Mouse (Mus musculus): Measurements from ENCODE around the gene Rnf167.

Gene Rnf167

DNA sequence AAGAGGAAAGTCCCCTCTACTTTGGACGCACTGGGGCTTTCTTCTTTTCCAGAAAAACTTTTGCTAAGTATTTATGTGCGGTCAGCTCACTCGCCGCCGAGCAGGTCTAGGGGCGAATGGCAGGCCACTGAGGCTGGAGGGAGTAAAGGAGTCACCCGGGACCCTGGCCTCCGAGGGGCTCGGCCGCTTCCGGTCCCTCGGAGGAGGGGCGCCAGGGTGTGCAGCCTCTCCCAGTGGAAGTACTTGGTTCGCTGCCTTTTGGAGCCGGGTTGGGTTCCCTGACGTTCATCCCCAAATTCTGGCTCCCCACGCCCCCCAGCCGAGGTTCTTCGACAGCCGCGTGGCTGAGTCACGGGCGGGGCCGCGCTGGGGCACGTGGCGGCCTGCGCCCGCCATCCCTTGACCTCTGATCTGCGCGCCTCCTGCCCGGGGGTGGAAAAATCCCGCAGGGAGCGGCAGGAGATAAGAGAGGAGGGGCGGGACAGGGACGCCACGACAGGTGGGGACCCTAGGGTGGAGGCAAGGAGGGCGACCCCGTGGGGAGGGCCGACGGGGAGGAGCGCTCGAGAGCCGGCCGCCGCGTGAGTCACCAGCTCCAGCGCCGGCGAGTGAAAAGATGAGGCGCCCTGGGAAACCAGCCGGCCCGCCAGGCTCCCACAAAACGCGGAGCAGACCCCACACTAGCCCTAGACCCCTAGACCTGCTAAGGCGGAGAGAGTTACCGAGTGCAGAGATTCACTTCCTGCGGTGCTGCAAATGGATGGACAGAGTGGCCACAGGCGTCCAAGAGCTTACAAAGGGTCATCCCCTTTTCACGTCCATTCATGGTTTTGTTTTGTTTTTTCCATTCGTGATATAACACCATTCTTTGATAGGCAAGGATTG, 8.8 kb downstream of the Rnf167 start:
- peak; percentile 79 for DNase-seq

DNA sequence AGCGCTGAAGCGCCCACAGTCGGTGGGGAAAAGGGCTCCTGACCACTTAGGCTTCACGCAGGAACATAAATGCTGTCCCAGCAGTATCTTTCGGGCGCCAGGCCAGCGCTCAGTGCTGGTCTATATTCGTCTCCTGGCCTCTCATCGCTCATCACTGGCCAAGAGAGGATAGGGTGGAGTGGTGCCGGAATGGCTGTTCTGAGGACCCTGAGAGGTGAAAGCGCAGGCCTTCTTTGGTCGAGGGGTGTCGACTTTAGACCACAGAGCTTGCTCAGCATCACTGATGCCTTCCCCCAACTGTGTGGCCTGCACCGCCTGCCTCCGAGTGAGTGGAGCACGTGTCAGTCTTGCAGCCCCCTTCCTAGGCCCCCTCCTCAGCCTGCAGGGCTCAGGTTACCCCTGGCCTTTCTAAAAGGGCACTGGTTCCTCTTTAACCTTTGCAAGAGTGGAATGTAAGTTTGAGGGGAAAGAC, 9.5 kb downstream of the Rnf167 start:
- DNase-seq, result peak; percentile 22

DNA sequence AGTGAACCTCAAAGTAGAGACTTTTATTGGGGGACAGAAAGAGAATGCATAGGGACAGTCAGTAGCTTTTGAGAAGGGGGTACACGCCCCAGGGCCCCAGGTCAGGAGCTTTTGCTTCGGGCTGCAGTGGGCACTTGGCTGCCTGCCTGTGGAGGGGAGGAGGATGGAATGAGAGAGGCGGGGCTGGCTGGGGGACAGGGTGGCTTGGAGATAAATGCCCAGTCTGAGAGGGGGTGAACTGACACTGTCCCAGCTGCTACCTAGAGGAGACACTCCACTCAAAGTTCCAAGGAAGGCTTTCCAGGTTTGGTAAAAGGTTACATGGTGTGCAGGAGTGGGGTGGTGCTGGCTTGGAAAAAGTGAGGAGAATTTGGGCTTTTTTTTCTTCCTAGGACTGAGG, 9.9 kb downstream of the Rnf167 start, which contains the start of gene Eno3:
Eno3 (plus strand) TSS at position 239 of the 400 bp plus-strand sequence.
- DNase-seq, result no peak

DNA sequence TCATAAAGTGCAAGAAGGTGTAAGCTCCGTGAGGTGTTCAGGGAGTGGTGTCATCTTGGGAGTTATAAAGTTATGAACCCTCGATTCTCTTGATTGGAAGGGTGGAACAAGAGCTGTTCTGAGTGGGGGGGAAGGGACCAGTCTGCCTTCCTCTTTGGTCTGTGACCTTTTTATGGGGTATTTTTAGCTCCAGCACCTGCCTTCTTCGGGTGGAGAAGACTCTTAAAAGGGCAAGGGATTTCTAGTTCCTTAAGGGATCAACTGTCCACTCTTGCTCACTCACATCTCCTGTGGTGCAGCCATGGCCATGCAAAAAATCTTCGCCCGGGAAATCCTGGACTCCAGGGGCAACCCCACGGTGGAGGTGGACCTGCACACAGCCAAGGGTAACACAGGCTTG, 10.5 kb downstream of the Rnf167 start:
- peak; percentile 47 for DNase-seq

DNA sequence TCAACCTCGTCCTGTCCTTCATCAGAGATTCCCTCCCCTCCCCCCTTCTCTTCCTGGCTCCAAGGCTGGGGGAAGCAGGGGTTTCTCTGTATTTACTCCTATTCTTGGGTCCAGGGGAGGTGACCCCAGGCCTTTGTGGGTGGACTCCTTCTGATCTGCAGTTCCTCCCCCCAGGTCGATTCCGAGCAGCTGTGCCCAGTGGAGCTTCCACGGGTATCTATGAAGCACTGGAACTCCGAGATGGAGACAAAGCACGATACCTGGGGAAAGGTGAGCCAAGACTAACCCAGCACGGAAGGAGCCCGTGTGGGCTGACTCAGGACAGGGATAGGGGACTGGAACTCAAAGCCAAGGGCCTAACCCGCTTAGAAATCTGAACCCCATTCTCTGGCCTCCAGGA, 11.0 kb downstream of the Rnf167 start:
- DNase-seq, result no peak

DNA sequence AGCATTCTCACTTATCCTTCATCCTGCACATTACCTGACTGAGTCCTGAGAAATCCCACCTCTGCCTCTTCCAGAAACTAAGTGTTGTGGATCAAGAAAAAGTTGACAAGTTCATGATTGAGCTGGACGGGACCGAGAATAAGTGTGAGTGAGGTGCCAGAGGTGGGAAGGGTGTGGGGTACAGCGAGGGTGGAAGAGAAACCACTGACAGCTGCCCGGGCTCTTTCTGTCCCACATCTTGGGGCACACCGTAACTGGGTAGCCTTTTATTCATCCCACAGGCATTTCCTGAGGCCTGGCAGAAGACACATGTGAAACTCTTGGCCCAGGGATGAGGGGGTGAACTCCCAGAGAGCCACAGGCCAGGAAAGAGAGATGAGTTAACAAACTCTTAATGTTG, 11.5 kb downstream of the Rnf167 start:
- DNase-seq, result no peak

DNA sequence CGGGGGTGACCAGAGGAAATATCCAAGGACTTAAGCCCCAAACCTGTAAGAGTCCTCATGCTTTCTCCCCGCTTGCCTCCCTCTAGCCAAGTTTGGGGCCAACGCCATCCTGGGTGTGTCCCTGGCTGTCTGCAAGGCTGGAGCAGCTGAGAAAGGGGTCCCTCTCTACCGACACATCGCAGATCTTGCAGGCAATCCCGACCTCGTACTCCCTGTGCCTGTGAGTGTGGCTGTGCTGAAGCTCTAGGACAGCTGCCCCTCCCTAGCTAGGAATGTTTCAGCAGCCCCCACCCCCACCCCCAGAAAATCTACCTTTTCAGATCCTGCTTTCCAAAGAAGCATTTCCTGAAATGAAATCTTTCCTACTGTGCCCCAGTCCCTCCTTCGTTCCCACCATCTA, 11.9 kb downstream of the Rnf167 start:
- no peak for DNase-seq

DNA sequence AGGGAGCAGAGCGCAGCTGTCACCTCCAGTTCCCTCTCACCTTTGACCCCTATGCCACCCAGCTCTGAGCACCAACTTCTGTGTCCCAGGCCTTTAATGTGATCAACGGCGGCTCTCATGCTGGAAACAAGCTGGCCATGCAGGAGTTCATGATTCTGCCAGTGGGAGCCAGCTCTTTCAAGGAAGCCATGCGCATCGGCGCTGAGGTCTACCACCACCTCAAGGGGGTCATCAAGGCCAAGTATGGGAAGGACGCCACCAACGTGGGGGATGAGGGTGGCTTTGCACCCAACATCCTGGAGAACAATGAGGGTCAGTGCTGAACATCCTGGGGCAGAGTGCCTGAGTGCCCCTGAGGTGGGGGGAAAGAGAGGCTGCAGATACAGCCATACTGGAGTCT, 13.5 kb downstream of the Rnf167 start:
- no peak for DNase-seq

DNA sequence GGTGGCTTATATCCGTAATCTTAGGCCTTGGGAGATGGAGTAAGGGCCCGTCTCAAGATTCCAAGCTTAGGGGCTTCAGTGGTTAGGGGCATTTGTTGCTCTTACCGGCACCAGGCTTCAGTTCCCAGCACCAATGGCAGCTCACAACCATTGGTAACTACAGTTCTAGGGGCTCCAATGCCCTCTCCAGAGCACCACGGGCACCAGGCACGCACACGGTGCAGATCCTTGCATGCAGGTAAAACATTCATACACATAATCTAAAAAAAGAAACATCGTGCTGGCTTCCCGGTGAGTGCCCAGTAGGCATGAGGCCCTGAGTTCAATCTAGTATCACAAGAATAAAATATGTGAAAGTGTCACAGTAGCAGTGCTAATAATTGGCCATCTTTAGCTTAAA, 16.1 kb downstream of the Rnf167 start:
- DNase-seq, result no peak

DNA sequence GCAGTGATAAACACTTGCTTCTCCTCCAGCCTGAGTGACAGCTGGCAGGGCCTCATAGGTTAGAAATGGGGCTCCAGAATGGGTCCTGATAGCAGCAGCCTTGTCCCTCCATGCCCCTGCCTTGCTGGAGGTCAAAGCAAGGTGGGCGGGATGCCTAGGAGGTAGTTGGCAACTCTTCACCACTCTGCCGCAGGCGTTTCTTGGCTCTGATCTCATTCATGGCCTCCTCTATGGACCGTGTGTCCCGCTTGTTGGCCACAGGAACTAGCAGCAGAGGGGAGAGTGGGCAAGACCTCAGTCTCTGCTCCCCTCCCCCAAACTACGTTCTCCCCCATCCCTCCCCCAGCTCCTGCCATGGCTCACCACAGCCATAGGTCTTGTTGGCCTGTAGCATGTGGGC, 16.9 kb downstream of the Rnf167 start:
- no peak for DNase-seq

DNA sequence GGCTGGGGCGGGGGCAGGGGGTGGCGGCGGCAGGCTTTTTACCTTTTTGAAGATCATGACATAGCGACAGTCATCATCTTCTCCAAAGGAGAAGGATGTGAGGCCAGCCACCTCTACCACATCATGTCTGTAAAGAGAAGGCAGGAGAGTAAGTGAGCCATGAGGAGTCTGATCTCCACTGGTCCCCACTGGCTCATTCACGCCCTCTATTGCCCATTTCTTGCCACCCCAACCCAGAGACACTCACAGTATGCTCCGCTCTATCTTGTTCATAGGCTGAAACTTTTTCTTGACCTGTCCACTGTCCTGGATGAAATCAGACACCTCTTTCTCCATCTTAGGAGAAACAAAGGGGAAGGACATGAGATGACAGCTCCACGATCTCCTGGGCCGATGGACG, 17.7 kb downstream of the Rnf167 start:
- no peak for DNase-seq

DNA sequence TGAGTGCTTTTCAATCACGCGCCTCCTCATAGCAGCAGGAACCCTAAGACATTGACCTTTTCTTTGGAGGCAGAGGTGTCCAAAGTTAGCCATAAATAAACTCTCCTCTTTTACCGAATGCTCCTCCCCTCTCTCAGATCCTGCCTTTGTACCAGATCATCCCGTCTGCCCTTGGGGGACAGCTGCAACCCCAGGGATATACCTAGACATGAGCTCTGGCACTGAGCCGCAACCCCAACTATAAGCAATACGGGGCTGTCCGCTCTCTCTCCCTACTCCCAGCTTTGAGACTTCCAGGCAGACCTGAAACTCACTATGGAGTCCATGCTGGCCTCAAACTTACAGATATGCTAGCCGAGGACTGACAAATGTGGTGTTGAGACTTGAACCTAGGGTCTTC, 19.7 kb downstream of the Rnf167 start:
- no peak for DNase-seq

DNA sequence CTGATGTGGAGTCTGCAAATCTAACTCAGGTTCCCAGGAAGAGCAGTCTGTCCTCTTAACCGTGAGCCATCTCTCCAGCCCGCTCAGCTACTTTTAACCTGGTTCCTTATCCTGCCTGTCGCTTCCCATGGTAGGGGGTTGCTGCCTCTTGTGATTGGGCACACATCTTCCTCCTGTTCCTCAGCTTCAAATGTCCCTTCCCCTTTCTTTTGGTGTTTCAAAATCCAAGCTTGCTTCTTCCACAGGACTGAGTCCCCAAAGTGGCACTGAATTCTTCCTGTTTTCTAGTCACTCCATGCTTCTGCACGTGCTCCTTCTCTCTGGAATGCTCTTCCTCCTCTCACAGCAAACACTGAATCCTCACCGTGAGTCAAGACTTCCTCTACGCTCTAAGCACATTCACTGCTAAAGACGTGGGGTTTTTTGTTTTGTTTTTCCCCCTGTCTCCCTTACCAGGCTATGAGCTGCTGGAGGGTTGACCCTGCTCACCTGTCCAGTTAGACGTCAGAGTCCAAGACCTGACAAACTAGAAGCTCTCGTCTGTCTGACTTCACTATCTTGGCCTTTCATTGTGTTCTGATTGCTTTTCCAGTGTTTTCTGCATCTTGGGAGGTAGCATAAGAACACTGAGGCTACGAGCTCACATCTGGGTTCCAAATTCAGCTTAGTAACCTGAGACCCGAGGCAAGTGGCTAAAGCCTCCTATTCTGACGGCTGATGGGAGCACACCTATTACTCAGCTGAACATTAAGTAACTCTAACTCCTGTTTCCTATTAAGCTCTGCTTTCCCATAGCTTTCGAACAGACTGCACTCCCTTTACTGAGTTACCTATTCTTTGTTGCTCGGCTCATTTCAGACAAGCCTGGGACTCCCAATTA, 20.5 kb downstream of the Rnf167 start:
- no peak for DNase-seq

DNA sequence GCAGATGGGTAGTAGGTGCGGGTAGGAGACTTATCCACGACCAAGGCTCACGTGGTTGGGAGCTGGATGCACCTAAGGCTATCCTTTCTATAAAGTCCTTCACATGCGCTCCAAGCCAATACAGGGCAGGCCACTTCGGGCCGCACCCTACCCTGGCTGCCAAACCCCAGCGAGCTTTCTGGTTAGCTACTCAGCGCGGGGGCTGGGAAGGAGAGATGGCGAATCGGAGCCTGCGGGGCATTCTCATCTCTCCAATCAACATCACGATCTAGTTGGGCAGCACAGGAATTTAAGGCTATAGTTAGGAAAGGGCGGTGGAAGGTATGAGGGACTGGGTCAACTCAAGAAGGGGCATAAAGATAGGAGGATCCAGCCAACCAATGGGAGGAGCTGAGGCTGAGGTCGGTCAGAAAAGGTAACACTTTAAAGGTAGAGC, 21.3 kb downstream of the Rnf167 start:
- DNase-seq, result no peak

DNA sequence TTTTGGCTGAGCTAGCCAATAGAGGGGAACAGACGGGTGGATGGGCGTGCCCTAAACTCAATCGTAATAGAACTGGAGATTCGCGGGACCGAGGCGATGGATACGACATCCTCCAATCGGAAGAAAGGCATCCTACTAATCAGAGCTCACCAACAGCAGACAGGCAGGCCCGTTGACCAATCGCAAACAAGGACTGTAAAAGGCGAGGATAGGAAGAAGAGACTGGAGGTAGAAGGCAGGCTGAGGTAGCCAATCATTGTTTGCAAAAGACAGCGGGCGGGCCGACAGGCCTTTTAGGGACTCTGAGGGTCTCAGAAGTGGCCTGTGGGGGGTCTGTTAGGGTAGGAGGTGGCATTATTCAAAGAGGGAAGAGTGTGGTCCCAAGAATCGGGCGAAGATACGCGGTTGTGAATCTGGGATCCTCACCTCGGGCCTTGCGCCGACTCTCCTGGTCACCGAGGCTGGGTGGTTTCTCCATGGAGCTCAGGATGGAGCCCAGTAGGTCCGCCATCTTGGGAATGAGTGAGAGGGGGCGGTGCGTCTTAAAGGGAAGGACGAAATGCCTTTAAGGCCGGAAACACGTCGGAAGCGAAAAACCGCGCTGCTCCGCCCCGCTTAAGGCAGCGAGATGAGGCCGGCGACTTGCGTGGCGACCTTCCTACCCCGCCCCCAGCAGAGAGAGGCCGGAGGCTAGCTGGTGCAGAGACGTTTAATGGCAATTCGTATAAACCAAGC, 21.9 kb downstream of the Rnf167 start, which contains the start of gene Spag7:
Spag7 (minus strand) TSS at position 646 of the 735 bp plus-strand sequence.
- DNase-seq, result peak; percentile 95

DNA sequence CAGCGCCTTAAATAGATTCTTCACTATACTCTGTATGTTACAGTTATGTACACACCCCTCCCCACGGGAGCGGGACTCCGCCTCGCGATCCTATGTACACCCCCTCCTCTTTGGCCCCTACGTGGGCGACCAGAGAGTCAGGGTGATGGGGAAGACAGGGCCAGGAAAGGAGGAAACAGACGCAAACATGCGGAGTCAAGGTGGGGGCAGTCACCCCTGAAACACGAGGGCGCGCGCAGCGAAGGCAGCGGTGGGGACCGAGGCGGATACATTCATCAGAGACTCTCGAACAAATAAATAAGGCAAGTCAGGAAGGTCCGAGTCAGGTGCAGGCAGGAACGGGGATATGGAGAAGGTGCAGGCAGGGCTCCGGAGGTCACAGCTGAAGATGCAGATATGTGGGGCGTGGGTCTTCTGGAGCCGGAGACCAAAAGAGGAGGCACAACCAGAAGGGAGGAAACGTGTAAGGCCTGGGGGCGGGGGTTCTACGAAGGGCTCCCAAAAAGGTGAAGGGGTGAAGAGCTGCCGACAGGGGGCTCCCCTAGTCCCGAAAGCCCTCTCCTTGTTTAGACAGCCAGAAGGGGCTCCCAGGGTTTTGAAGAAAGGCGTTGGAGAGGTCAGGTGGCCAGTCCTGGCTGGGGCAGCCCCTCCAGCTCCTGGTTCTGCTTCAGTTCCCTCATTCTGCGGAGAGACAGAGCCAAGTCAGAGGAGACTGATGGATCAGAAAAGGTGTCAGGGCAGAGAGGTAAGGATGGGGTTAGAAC, 22.7 kb downstream of the Rnf167 start:
- DNase-seq, result peak; percentile 94

DNA sequence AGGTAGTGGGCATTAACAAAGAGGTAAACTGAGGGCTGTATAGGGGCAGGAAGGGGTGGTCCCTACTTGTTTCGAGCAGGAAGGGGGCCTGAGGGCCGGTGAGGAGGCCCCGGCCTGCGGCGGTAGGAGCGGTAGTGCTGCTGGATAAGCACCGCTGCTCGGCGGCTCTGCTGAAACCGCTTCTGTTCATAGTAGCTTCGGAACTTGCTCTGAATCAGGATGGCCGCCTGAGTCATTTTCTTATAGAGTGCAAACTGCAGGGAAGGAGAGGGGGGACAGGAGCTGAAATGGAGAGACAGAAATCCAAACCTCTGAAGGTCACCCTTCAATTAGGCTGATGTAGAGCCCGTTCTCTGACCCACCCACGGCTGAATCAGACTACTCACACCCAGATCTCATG, 23.4 kb downstream of the Rnf167 start:
- no peak for DNase-seq

DNA sequence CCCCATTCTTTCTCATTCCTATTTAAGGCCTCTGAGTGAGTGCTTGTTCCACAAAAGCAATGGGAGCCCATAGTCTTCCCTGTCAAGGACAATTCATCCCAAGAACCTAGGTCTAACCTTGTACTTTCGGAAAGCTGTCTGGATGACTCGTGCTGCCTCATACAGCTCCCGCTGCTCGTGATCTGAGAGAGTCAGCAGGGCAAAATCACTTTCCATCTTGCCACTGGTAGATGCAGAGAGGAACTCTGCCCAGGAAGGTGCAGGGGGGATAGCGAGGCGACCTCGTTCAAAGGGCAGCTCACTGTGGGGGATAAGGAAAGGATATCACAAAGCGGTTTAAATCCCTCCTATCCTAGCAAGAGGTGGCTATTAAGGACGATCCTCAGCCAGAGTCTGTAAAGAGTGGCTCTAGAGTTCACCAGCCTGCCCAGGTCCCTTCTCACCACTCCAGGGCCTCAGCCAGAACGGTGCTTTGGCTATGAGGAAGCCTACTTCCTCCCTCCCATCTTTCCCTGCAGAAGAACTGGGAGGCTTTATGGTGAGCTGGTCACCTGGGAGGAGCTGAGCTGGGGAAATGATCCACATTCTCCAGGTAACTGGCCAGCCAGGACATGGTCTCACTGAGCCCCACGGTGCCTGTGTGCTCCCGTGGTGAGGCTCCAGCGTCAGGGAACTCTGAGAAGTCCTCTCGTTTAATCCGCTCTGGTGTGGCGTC, 24.5 kb downstream of the Rnf167 start:
- DNase-seq, result no peak

DNA sequence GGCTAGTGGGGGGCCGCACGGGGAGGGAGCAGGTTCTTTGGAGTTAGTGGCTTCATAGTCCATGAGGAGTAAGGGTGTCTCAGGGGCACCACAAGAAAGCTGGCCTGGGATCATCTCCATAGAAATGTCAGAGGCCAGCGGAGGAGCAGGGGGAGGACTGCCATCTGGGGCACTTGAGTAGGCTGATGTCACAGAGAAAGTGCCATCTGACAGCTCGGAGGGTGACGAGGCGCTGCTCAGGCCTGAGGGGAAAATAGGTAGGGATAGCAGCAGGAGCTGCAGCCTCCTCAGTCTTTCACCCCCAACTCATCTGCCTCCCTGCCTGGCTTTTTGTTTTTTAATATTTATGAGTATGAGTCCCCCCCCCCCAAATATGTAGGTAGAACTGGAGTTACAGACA, 27.0 kb downstream of the Rnf167 start:
- DNase-seq, result no peak

DNA sequence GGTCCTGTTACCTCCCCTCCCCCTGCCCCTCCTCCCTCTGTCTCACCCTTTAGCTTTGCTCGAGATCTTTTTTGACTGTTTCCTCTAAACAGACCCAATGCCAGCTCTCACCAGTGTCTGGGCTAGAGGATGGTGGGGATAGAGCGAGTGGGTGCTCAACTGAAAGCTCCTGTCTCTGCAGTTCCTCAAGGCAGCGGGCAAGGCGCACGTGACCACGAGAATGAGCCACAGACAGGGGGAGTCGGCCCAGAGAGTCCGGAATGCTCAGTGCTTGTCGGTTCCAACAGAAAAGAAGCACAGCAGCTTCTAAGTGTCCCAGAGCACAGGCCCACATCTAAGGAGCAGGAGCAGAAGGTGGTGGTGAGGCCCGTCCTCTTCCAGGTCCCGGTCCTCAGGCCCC, 27.5 kb downstream of the Rnf167 start:
- DNase-seq, result no peak

DNA sequence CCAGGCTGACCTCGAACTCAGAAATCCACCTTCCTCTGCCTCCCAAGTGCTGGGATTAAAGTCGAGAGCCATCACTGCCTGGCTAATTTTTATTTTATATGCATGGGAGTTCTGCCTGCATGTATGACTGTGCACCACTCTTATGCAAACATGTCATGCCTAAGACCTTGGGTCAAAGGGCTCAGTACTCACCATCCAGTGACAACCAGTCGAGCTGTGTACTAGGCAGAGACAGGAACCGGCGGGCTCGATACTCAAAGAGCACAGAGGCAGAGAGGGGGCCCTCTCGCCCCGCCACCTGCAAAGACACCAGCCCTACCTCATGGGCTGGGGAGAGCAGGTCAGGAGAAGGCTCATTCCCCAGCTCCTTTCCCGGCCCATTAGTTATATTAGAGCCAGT, 31.1 kb downstream of the Rnf167 start:
- no peak for DNase-seq

DNA sequence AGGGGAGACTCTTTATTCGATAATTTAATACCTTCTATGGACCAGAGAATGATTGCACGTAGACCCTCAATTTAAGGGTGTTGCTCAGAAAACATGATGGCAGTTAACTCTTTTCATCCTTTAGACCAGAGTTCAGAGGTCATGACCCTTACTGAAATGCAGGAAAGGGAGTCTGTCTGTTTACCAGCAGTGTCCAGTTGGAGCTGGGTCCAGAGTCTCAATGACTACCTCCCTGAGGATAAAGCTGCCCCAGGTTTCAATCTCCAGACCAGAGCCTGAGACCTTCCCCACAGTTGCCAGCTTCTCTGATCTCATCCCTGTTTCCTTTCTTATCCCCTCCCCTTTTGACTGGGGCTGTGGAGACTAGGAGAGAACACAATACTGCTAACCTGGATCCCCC, 31.5 kb downstream of the Rnf167 start:
- no peak for DNase-seq
